Mouse (Mus musculus) cerebellum, adult (tissue): ENCODE data around the gene Gfra1.
A peak's percentile ranks its signal among the peaks of the same experiment; 100 is the strongest.

ENCODE experiments used
- ATAC-seq: cut with Nextera tagmentation; 2 replicates; pipeline ENCODE4 v1.9.2; 2017; ENCODE audit warnings: mild to moderate bottlenecking, moderate library complexity, mixed read lengths; ENCODE audit not compliant: insufficient number of reproducible peaks, low FRiP score, low TSS enrichment

Gfra1 gene

GRCm38 (mm10) chr19:58270778-58271177 is 184.9 kb downstream of the Gfra1 start:
- no peak for ATAC-seq

- no peak for ATAC-seq
Observed at GRCm38 (mm10) chr19:58268476-58268875, 187.2 kb downstream of the Gfra1 start.

- no peak for ATAC-seq
Observed at GRCm38 (mm10) chr19:58266600-58266999, 189.1 kb downstream of the Gfra1 start.

- no peak for ATAC-seq
Observed at GRCm38 (mm10) chr19:58260934-58261333, 194.8 kb downstream of the Gfra1 start.

- ATAC-seq = no peak
Observed at GRCm38 (mm10) chr19:58259250-58259649, 196.5 kb downstream of the Gfra1 start.

GRCm38 (mm10) chr19:58256485-58256884 is 199.2 kb downstream of the Gfra1 start:
- ATAC-seq = no peak

- ATAC-seq = no peak
Observed at GRCm38 (mm10) chr19:58255394-58255793, 200.3 kb downstream of the Gfra1 start.

GRCm38 (mm10) chr19:58254172-58254571 is 201.5 kb downstream of the Gfra1 start:
- ATAC-seq = no peak

- no peak for ATAC-seq
Observed at GRCm38 (mm10) chr19:58251698-58252097, 204.0 kb downstream of the Gfra1 start.

- no peak for ATAC-seq
Observed at GRCm38 (mm10) chr19:58251095-58251494, 204.6 kb downstream of the Gfra1 start.

GRCm38 (mm10) chr19:58250237-58250636 is 205.5 kb downstream of the Gfra1 start:
- ATAC-seq = no peak

GRCm38 (mm10) chr19:58244148-58244547 is 211.6 kb downstream of the Gfra1 start:
- ATAC-seq = no peak

- ATAC-seq = no peak
Observed at GRCm38 (mm10) chr19:58243604-58244003, 212.1 kb downstream of the Gfra1 start.

- no peak for ATAC-seq
Observed at GRCm38 (mm10) chr19:58238325-58238724, 217.4 kb downstream of the Gfra1 start.

- no peak for ATAC-seq
Observed at GRCm38 (mm10) chr19:58227725-58228124, 228.0 kb downstream of the Gfra1 start.

- no peak for ATAC-seq
Observed at GRCm38 (mm10) chr19:58226882-58227281, 228.8 kb downstream of the Gfra1 start.

- no peak for ATAC-seq
Observed at GRCm38 (mm10) chr19:58220061-58220831, 235.5 kb downstream of the Gfra1 start.

GRCm38 (mm10) chr19:58217591-58217990 is 238.1 kb downstream of the Gfra1 start:
- no peak for ATAC-seq

GRCm38 (mm10) chr19:58206496-58207044 is 249.1 kb downstream of the Gfra1 start:
- peak; percentile 28; the same call in 1 of the 2 replicates for ATAC-seq

GRCm38 (mm10) chr19:58205470-58205869 is 250.2 kb downstream of the Gfra1 start:
- ATAC-seq = no peak

GRCm38 (mm10) chr19:58202627-58203026 is 253.1 kb downstream of the Gfra1 start:
- ATAC-seq = no peak

GRCm38 (mm10) chr19:58199679-58200078 is 256.0 kb downstream of the Gfra1 start:
- ATAC-seq = no peak
